In the genomic region with DNA sequence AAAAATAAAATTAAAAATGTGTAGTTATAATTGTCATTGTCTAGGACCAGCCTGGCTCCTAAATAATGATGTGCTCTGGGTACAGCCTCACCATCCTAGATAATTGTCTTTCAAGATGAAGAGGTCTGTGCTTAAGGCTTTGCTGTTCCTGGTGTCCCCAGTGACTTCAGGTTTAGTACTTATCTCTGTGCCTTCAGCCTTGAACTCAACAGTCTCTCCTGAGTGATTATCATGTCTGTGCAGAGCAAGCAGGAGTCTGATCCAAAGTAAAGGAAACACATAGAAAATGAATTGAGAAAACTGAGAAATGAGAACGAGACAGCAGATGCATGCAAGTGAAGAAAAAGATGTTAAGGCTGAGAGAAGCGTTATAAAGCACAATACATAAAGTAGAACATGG, we compare ENCODE assay signal across 20 mouse cellular contexts. TPM values are rescaled to one million over a fixed set of nuclear protein-coding genes. Genes with fewer than 3 reads are reported as not detected.
DNase-seq lines count a peak whose midpoint lies in the region; ATAC-seq and TF ChIP-seq lines count a peak whose summit lies in the region.
"Had no signal": no experiment of that assay in that cellular context is flagged by ENCODE, and none has a peak within 500 bp of the region (broad histone marks: within the 10 kb centered on the region; RNA-seq: fewer than 3 reads in every experiment).

No protein-coding gene starts in this region.

- TF ChIP-seq EP300 in liver, embryonic 14.5 days (IDR thresholded peaks at IDR 0.05; ENCODE audit: low read depth) = peak; percentile 82

- no peak for TF ChIP-seq POLR2A in cerebellum, adult 2 months (IDR thresholded peaks at IDR 0.05; ENCODE audit: borderline replicate concordance, insufficient read depth, low read length)

- TF ChIP-seq CTCF in liver, embryonic 14.5 days (IDR thresholded peaks at IDR 0.05; ENCODE audit: low read depth) = no peak
- TF ChIP-seq CTCF in cerebellum, adult 2 months (IDR thresholded peaks at IDR 0.05; ENCODE audit: borderline replicate concordance, insufficient read depth, low read depth, low read length) = no peak

- 19% methylated on average over 2 of the region's 2 CpGs for WGBS in liver, embryonic 14.5 days (ENCODE audit: insufficient replicate concordance)
- WGBS in cerebellum, adult 2 months = 93% methylated on average over 2 of the region's 2 CpGs
- 95% methylated on average over 2 of the region's 2 CpGs for WGBS in hindbrain, embryonic 13.5 days

- peaks cover 13 to 21% of the 10 kb centered on the region in 2 experiments for H3K4me1 ChIP-seq in liver, embryonic 14.5 days (replicated peaks; ENCODE audit: control insufficient read depth in 2 of 2, insufficient read depth in 2 of 2, low read length in 1 of 2)
- peaks cover under 1% of the 10 kb centered on the region; the same call in 1 of the 2 replicates for H3K4me1 ChIP-seq in cerebellum, adult 2 months (ENCODE audit: control insufficient read depth, insufficient read depth, low read length)
- no peaks in the 10 kb centered on the region for H3K4me1 ChIP-seq in hindbrain, embryonic 13.5 days (replicated peaks)
- H3K4me1 ChIP-seq: embryonic facial prominence, embryonic 12.5 days; forebrain, embryonic 13.5 days; heart, embryonic 13.5 days had no signal

- H3K9me3 ChIP-seq in liver, embryonic 14.5 days (ENCODE audit: control insufficient read depth, low read length) = no peaks in the 10 kb centered on the region
- no peaks in the 10 kb centered on the region for H3K9me3 ChIP-seq in hindbrain, embryonic 13.5 days
- H3K9me3 ChIP-seq: embryonic facial prominence, embryonic 12.5 days; forebrain, embryonic 13.5 days; heart, embryonic 13.5 days; hindbrain, embryonic 12.5 days had no signal

- no peaks in the 10 kb centered on the region for H3K27me3 ChIP-seq in liver, embryonic 14.5 days (ENCODE audit: control insufficient read depth, insufficient read depth, low read length)
- H3K27me3 ChIP-seq in cerebellum, adult 2 months (ENCODE audit: control insufficient read depth, insufficient read depth, low read length) = no peaks in the 10 kb centered on the region
- H3K27me3 ChIP-seq in hindbrain, embryonic 13.5 days = no peaks in the 10 kb centered on the region
- H3K27me3 ChIP-seq: embryonic facial prominence, embryonic 12.5 days; forebrain, embryonic 13.5 days; heart, embryonic 13.5 days; hindbrain, embryonic 12.5 days had no signal

- H3K4me2 ChIP-seq in liver, embryonic 14.5 days (ENCODE audit: low read depth) = peak overlapping the region; percentile 18; the same call in 1 of the 2 replicates
- no peak overlapping the region for H3K4me2 ChIP-seq in hindbrain, embryonic 13.5 days
- H3K4me2 ChIP-seq: embryonic facial prominence, embryonic 12.5 days; forebrain, embryonic 13.5 days; heart, embryonic 13.5 days; hindbrain, embryonic 12.5 days had no signal

- peak; percentile 85 for ATAC-seq in erythroblast, adult 5-6 weeks (replicated peaks; ENCODE audit: low FRiP score, poor library complexity, severe bottlenecking)
- peak; percentile 85 for ATAC-seq in liver, embryonic 14.5 days (ENCODE audit: insufficient read depth)
- peak; percentile 89 for ATAC-seq in megakaryocyte progenitor cell, adult 5-6 weeks (replicated peaks; ENCODE audit: poor library complexity)
- no peak for ATAC-seq in hindbrain, embryonic 13.5 days (ENCODE audit: low FRiP score)
- ATAC-seq: forebrain, embryonic 13.5 days; forebrain, postnatal 0 days; hindbrain, postnatal 0 days had no signal

- H3K9ac ChIP-seq in liver, embryonic 14.5 days (replicated peaks) = no peak overlapping the region; the same call in 1 of the 2 replicates
- no peak overlapping the region for H3K9ac ChIP-seq in hindbrain, embryonic 13.5 days
- H3K9ac ChIP-seq: embryonic facial prominence, embryonic 12.5 days; forebrain, embryonic 13.5 days; forebrain, postnatal 0 days; heart, embryonic 13.5 days; hindbrain, embryonic 12.5 days had no signal

- H3K27ac ChIP-seq in liver, embryonic 14.5 days = peak overlapping the region; percentile 66
- no peak overlapping the region for H3K27ac ChIP-seq in cerebellum, adult 2 months (ENCODE audit: insufficient read depth, low read length)
- H3K27ac ChIP-seq in hindbrain, embryonic 13.5 days = no peak overlapping the region
- H3K27ac ChIP-seq: embryonic facial prominence, embryonic 12.5 days; forebrain, embryonic 13.5 days; gastrocnemius, adult 2 months; heart, embryonic 13.5 days; hindbrain, embryonic 12.5 days; hindbrain, postnatal 0 days had no signal

- H3K4me3 ChIP-seq in liver, embryonic 14.5 days (ENCODE audit: insufficient read depth in 1 of 2, low read depth in 2 of 2, low read length in 2 of 2) = no peak overlapping the region
- H3K4me3 ChIP-seq in cerebellum, adult 2 months (replicated peaks; ENCODE audit: insufficient read depth, low read depth, low read length) = no peak overlapping the region
- H3K4me3 ChIP-seq in hindbrain, embryonic 13.5 days = no peak overlapping the region
- H3K4me3 ChIP-seq: embryonic facial prominence, embryonic 12.5 days; forebrain, embryonic 13.5 days; gastrocnemius, adult 2 months; heart, embryonic 13.5 days; hindbrain, embryonic 12.5 days had no signal

- H3K36me3 ChIP-seq in liver, embryonic 14.5 days (replicated peaks; ENCODE audit: control insufficient read depth, insufficient read depth, low read depth) = no peaks in the 10 kb centered on the region
- H3K36me3 ChIP-seq in hindbrain, embryonic 13.5 days = no peaks in the 10 kb centered on the region
- H3K36me3 ChIP-seq: embryonic facial prominence, embryonic 12.5 days; heart, embryonic 13.5 days; hindbrain, embryonic 12.5 days had no signal

- peak; percentile 48 for DNase-seq in c-Kit-positive CD71-positive TER-119-negative erythroid progenitor cells, embryonic 14.5 days (ENCODE audit: low read depth)
- DNase-seq in liver, embryonic 14.5 days (ENCODE audit: low read depth in 3 of 3, low spot score in 3 of 3) = peak; percentile 33 to 54 (median 48)
- no peak for DNase-seq in urinary bladder, postnatal 4 days (ENCODE audit: low spot score in 2 of 2)
- DNase-seq in cerebellum, adult 2 months = no peak
- DNase-seq in thymus, postnatal 25 days = no peak
- DNase-seq: adrenal gland, postnatal 10 days; cerebellum, adult 8-10 months; cerebellum, postnatal 14 days; forebrain, postnatal 0 days; gastrocnemius, adult 2 months; gastrocnemius, postnatal 25 days; heart, postnatal 4 days had no signal

RNA-seq across cellular contexts. Expression of a gene that starts 47.2 kb away (rescaled TPM):
- total RNA-seq in erythroblast, adult 5-6 weeks (2015; ENCODE audit: low replicate concordance) = 401 and 415 TPM in 2 replicates
- 648 and 695 TPM in 2 replicates for total RNA-seq in erythroblast, adult 5-6 weeks (2017; ENCODE audit: low replicate concordance)
- polyA plus RNA-seq in liver, embryonic 14.5 days (2012; rRNA removed) = 70.1 and 90.4 TPM in 2 replicates
- 49.8 and 56.8 TPM in 2 replicates for polyA plus RNA-seq in liver, embryonic 14.5 days (2014; fragmentation: Nextera tagmentation; extraction: Ambion mirVana)
- 50.6 and 58.0 TPM in 2 replicates for total RNA-seq in megakaryocyte progenitor cell, adult 5-6 weeks (2015)
- total RNA-seq in megakaryocyte progenitor cell, adult 5-6 weeks (2017) = 40.4 and 64.3 TPM in 2 replicates
- polyA plus RNA-seq in cerebellum, adult 2 months (2012; rRNA removed) = 30.4 TPM in 2 replicates
- polyA plus RNA-seq in hindbrain, embryonic 13.5 days (2015; fragmentation: Nextera tagmentation; extraction: Ambion mirVana) = 21.0 and 21.5 TPM in 2 replicates

Comparison
In these comparisons a context has a peak if more than half of its experiments do, and no peak if none do; other contexts are left out.
1. DNase-seq: peak in c-Kit-positive CD71-positive TER-119-negative erythroid progenitor cells, embryonic 14.5 days (single experiment) and liver, embryonic 14.5 days (3 of 3); none in urinary bladder, postnatal 4 days (0 of 2), cerebellum, adult 2 months (0 of 2) and thymus, postnatal 25 days (single experiment).